Mouse (Mus musculus) 3134 (cell line): Measurements from ENCODE around the gene Cops4.

Experiments
- DNase-seq: peaks from one replicate; pipeline ENCODE4 v3.0.0-alpha.2; 2011; ENCODE audit warnings: low spot score; ENCODE audit not compliant: insufficient read length; ENCODE audit errors: extremely low read depth

Gene Cops4

DNA sequence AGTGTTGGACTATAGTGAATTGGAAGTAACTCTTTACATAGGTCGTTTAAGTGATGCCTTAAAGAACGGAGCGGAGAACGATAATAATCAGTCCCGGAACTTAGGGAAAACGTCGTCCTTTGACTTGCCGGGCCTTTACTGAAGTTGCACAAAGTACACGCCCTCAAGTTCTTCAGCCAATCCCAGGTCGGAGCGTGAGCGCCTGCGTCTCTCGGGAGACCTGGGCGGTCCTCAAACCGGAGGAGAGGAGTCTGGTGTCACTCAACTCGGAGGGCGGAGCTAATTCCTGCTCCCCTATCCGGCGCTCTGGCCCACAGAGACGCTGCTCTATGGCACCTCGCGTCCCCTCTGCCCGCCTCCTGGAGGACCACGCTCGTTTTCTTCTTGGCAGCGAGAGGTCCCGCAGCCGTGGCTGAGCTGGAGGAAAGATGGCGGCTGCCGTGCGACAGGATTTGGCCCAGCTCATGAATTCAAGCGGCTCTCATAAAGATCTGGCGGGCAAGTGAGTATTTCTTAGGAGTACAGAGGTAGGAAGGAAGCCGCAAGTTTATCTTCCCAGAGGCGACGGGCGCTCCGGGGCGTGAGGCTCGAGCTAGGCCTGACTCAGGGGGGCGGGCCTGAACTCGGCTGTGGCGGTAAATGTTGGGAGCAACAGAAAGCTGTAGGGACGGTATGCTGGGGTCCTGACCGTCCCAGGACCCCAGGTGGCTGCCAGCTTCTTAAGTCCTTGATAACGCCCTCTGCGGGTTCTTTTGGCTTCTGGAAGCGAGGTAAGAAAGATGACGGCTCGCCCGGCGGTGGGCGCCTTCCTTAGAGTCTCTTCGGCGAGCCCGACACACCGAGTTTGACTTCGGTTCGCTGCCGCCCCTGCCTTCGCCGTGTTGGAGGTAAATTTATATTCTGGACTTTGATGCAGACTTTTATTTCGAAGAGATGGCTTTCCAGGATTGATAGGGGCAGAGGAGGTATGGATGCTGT, at the start of gene Cops4:
Gene Cops4, plus strand, starts transcription at position 261 of the 978 bp plus-strand sequence.
- DNase-seq = peak; percentile 96

GRCm38 (mm10) chr5:100476328-100476727, 41.8 kb upstream of the Cops4 start:
- DNase-seq = no peak

DNA sequence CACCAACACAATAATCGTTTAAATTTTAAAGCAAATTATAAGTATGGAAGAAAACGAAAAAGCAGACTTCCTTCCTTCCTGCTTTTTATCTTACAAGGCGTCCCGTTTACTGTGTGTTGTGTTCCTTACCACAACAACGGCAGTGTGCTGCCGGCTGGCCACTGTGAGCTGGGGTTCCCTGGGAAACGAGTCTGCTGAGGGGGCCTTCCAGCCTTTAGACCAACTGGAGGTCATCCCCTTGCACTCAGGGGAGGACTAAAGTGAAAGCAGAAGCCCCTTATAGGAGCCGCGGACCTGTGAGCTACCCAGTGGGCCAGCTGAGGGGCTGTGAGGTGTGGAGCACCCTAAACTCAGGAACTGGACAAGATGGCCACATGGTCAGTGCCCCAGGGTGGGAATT, 40.5 kb upstream of the Cops4 start:
- DNase-seq = no peak

DNA sequence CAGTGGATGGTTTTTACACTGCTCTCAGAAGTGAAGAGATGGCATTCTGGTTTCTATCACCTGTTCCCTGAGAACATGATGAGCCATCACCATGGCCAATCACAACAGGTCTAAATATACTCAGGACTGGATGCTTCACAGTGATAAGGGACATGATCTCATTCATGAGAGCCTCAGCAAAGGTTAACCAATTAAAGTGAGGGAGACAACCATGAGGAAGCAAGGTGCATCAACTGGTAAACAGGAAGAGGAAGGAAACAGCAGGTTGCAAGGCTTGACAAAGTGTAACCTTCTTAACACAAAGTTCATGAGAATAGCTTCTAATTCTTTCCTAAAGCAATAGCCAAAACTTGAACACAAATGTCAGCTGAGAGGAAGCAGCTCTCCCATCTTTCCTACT, 34.5 kb upstream of the Cops4 start:
- no peak for DNase-seq

GRCm38 (mm10) chr5:100487120-100487519, 31.0 kb upstream of the Cops4 start:
- no peak for DNase-seq

GRCm38 (mm10) chr5:100488231-100488630, 29.9 kb upstream of the Cops4 start:
- DNase-seq = no peak

DNA sequence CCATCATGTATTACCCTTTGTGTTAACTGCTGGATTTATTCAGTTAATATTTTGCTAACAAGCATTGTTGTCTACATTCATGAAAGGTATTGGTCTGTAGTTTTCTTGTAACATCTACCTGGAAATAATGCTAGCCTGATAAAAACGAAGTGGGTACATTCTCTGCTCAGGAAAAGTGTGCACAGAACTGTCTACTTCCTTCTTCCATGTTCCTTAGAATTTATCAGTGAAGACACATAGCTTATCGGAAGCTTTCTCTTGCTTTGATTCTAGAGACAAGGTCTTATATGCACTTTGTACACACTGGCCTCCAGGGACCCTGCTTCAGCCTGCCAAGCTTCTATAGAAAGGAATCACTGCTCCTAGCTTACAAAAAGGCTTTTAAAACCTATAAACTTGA, 28.8 kb upstream of the Cops4 start:
- DNase-seq = no peak

GRCm38 (mm10) chr5:100491704-100492103, 26.4 kb upstream of the Cops4 start:
- DNase-seq = no peak

DNA sequence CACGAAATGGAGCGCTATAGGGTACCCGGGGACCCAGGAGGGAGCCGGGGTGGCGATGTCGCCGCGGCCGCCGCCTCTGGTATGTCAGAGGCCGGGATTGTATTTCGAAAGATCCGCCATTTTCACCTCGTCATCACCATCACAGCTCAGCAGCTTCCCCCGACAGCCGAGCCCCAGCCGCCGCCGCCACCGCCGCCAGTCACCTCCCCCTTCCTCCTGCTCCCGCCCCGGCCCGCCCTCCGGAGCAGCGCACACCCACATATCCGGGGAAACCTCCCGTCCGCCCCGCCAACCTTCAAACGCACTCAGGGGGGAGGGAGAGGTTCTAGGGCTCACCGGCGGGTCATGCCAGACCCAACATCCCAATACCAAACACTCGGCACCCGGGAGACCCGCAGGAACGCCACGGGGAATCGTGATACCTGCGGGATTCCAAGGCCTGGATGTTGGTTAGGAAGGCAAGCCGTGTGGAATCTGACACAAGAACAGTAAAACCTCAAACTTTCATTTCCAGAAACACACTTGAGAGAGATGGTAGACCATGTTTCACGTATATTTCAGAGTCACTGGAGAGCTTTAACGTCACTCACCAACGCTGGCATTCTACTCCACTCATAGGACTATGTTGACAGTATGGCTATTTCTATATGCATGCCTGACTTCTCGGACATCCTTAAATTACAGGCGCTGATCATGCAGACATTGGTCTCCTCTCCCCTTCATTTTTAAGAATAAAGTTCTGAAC, 19.5 kb upstream of the Cops4 start:
- peak; percentile 86 for DNase-seq

GRCm38 (mm10) chr5:100499243-100499642, 18.9 kb upstream of the Cops4 start:
- DNase-seq = no peak

DNA sequence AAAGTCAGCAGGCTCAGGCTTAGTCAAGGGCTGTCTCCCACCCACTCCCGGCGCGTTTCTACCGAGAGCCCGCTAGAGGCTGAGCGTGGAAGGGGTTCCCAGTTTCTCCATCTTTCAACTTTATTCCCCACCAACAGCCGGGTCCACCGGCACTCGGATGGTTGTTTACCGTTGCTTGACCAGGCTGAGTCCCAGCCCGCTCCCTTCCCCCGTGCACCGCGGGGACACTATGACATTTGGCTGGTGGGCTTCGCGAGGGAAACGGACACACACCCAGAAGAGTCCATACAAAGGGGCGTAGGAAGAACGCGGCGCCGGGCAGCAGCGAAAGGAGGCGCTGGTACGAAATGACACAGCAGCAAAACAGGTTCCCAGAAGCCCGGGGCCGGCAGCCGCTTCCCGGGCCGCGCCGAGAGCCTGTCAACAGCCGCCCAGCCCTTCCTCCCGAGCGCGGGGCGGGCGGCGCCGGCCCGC, 18.2 kb upstream of the Cops4 start:
- peak; percentile 48 for DNase-seq

- DNase-seq = peak; percentile 77
Measured at GRCm38 (mm10) chr5:100500458-100500961, 17.6 kb upstream of the Cops4 start, which contains the start of gene Lin54. TSS of gene Lin54 (minus strand) at chr5:100500639.

DNA sequence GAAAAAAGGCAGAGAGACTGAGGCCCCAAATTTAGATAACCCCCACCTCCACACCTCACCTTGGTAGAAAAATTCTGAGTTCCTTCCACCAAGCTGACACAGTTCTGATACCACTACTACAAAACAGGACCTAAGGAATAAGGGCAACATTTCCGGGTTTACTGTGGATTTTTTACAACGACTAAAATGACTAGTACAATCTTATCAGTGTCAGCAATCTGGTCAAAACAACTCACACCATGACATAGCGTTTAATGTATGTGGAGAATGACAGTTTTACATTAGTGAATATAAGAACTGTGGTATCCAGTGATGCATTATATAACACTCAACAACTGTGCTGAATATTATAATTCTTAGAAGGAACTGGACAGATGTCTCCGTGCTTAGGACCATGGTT, 16.8 kb upstream of the Cops4 start:
- DNase-seq = no peak

GRCm38 (mm10) chr5:100509247-100509646, 8.9 kb upstream of the Cops4 start:
- no peak for DNase-seq

DNA sequence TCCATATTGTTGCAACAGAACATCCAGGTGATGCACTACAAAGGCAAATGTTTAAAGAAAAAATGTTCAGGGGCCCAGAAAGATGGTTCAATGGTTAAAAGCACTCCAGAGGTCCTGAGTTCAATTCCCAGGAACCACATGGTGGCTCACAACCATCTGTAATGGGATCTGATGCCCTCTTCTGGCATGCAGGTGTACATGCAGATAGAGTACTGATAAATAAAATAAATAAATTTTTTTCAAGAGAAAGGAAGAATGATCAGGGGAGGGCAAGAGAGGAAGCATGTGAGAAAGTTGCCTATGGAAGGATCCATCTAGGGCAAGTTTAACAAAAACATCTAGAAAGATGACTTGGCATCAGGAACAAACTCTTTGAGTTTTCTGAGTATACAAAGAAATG, 5.5 kb upstream of the Cops4 start:
- no peak for DNase-seq

- no peak for DNase-seq
Measured at GRCm38 (mm10) chr5:100519027-100519411, 910 bp downstream of the Cops4 start.

- no peak for DNase-seq
Measured at GRCm38 (mm10) chr5:100520223-100520622, 2.1 kb downstream of the Cops4 start.

DNA sequence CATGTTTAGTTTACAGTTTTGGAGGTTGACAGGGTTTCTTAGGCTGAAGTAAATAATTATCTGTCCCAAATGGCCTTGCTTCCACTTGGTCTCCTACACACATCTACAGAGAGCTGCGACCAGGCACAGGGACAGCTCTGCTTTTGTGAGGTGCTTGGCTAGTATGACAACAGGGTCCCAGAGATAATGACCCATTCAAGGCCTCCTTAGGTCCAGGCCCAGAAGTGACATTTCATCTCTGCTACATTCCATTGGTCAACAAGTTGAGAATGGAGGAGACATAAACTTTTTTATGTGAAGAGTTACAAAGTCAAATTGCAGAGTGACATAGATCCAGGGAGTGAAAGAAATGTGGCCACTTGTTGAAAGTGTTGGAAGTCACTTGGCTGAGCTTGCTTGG, 5.2 kb downstream of the Cops4 start:
- DNase-seq = no peak

GRCm38 (mm10) chr5:100524921-100525320, 6.8 kb downstream of the Cops4 start:
- no peak for DNase-seq

DNA sequence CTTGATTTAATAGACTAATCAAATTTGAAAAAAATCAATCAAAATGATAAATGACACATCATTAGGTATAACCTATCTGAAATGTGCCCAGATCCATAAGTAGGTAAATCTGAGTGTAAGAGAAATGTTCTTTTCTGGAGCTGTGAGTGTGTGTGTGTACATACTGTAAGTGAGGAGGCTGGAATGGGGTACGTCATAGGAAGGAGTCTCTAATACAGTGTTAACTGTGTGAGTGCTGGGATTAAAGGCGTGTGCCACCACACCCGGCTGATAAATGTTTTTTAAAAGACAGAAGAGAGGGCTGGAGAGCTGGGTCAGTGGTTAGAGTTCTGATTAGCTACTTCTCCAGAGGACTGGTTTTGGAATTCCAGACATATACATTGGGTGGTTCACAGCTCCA, 7.5 kb downstream of the Cops4 start:
- DNase-seq = no peak

DNA sequence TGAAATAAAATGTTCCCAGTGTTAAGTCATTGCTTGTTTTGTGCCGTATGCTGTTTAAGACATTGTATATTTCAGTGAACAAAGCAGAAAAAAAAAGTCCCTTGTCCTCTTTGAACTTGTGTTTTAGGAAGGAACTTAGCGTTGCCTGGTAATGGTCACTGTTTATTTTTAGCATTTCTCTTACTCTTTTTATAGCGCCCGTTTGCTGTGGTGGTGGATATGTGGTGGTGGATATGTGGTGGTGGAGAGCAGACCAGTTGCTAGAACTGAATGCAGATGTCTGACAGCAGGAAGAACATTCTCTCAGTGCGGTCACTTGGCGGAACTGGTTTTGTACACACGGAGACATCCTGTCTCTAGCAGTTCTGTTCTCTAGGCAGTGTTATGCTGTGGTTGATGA, 8.1 kb downstream of the Cops4 start:
- no peak for DNase-seq
